Mouse (Mus musculus): ENCODE measurements around the gene Apol10a. TPM values are rescaled to one million over a fixed set of nuclear protein-coding genes. Genes with fewer than 3 reads are reported as not detected.
"Not testable (repeated sequence)": the region's sequence is repeated elsewhere in the genome, so short reads cannot be mapped to it uniquely, and the experiment has no call there.

Gene Apol10a
- polyA plus RNA-seq (2017; shearing (Covaris generic)), result not detected

- ATAC-seq, result not testable (repeated sequence)
These were observed at the start of gene Apol10a for GRCm38 (mm10) chr15:77476693-77477092. Gene Apol10a, plus strand, starts transcription at chr15:77477047.

DNA sequence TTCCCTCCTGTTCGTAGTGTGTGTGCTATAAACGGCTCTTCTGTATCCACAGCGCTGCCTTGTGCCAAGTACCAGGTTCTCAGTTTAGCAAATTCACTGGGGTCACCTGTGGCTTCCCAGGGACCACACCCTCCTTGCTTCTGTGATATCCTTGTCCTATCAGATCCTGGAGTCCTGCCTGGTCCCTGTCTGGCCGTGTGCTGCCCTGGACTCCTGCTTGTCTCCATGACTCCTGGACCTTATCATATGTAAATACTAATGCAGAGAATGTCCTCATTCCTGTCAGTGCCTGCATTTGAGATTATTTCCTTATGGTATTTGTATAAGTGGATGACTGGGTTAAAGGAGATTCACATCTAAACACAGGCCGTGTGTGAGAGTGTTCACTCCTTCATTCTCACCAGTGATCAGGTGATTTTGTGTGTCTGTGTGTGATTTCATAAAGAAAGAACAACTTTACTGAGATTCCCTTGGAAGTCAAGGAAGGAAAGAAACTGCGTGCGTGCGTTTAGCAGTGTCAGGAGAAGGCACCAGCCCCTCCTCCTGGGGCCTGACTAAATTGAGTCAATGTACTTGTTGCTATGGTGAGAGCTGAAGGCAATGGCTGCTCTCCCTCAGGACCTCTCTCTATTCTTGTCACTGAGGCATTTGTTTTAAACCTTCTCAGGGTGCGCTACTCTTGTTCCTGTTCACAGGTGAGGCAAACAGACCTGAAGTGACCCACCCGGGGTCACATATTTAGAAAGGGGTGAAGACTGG, 48.0 kb upstream of the Apol10a start:
- not testable (repeated sequence) for ATAC-seq

DNA sequence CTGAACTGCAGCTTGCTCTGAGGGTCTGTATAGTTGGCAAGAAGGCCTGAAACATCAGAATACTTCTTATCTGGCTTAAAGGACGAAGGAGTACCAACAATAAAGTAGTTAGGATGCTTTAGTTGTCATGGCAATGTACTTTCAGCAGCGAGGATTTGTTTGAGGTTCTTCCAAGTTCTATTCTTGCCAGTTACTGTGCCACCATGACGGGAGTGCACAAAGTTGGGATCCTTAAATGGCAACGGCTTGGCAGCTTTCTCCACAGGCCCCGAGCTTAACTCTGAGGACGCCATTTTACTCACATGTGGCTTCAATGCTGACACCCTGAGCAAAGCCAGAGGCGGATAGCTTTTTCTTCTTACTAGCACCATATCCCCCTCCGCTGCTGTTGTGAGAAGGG, 32.1 kb upstream of the Apol10a start:
- ATAC-seq, result not testable (repeated sequence)

GRCm38 (mm10) chr15:77445668-77446067, 31.2 kb upstream of the Apol10a start:
- ATAC-seq, result not testable (repeated sequence)

DNA sequence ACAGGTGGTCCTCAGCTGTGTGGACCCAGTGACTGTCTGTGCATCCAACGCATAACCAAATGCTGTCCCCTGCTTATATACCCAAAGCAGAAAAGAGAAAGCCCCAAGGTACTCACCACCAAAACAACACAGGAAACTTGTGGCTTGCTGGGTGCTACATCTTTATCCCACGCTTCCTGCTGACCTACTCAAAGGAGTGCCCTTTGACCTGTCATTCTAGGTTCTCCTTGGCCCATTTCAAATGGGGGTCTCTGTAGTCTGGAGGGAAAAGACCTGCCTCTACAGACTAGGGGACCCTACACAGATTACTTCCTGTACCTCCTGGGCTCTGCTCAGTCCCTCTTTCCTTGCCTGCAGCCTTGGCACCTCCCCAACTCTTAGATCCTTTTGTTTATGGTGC, 29.5 kb upstream of the Apol10a start, which contains the start of gene Apol7b:
Gene Apol7b (minus strand): TSS at position 101 of the 400 bp plus-strand sequence.
- not testable (repeated sequence) for ATAC-seq

DNA sequence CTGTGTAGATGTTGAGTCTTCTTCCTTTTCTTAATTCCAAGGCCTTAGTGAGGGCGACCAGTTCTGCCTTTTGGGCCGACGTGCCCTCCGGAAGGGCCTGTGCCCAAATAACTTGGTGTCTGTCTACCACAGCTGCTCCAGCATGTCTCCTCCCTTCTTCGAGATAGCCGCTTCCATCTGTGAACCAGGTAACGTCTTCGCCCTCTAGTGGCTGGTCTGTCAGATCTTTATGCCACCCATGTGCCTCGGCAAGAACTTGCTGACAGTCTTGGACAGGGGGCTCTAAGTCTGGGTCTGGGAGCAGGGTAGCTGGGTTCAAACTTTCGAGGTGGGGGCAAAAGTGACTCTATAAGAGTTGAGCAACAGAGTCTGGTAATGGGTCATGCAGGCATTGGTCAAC, 26.9 kb upstream of the Apol10a start:
- ATAC-seq, result not testable (repeated sequence)

GRCm38 (mm10) chr15:77474699-77475390, 2.0 kb upstream of the Apol10a start:
- not testable (repeated sequence) for ATAC-seq

- no peak for ATAC-seq
These were observed 5.4 kb downstream of the Apol10a start for GRCm38 (mm10) chr15:77482140-77482794.

- not testable (repeated sequence) for ATAC-seq
These were observed 16.3 kb downstream of the Apol10a start for GRCm38 (mm10) chr15:77493181-77493580.

DNA sequence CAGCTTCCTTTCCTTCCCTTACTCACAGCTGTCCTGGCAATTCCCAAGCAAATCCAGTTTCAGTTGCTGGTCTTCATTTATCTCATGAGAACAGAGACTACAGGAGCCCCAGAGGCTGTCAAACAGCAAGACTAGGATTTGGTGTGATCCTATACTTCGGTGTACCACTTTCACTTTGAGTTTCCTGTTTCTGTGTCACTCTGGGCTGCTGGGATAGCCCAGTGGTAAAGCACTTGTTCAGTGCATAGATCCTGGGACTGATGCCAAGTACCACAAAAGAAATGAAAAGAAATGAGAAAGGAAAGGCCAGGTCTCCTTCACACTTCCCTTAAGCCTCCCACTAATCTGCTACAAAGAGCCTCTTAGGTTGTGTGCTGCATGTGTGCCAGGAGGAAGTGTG, 17.8 kb downstream of the Apol10a start:
- not testable (repeated sequence) for ATAC-seq

GRCm38 (mm10) chr15:77507966-77508365, 31.1 kb downstream of the Apol10a start, which contains the start of gene Apol11a:
Gene Apol11a, plus strand, starts transcription at chr15:77508271.
- ATAC-seq, result not testable (repeated sequence)

DNA sequence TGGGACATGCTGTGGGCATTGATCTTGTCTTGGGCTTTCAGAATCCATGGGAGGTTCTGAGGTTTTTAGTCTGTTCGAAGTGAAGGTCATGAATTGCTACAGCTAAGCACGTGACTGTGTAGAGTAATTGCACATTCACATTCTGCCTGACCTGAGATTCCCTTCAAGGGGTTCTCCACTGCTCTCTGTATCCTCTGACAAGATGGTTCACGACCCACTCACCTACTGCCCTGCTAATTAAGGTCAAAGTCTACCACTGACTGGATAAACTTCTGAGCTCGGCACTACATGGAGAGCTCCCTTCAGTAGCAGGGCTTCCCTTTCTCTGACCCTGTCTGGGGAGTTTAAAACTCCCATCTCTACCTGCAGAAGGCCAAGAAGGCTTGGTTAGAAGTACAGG, 43.7 kb downstream of the Apol10a start:
- not testable (repeated sequence) for ATAC-seq

DNA sequence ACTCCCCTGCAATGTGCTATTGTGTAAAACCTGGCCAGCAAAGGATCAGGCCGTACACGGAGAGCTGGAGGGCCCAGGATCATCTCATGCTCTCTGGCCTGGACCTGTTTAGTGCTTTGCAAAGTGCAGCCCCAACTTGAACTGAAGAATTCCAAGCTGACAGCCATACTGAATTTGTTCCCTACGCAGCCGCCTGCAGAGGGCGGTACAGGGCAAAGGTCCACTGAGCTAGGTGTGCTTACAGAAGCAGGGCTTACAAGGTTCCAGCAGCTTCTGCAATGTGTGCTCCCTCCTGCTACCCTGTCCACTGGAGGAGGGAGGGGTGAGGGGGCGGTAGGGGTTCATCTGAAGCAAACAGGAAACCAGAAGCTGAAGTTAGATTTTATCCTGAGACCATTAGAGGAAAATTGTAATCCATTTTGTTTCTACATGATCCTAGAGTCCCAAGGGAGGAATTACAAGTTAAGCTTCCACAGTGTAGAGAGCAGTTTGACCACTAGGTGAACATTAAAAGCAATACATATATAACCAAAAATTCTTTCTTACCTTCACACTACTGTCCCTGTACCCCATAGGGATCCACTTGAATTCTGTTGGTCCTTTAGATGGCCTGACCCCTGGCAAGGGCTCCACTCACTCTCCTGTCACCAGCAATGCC, 46.5 kb downstream of the Apol10a start:
- not testable (repeated sequence) for ATAC-seq

DNA sequence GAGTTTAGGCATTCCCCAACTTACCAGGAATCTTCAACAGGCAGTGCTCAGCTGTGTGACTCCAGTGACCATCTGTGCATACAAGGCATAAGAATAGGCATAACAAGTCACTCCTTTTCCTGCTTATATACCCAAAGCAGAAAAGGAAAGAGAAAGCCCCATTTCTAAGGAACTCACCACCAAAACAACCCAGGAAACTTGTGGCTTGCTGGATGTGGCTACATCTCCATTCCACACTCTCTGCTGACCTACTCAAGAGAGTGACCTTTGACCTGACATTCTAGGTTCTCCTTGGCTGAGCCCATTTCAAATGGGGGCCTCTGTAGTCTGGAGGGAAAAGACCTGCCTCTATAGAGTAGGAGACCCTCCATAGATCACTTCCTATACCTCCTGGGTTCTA, 56.4 kb downstream of the Apol10a start, which contains the start of gene Apol7c:
Gene Apol7c (minus strand): TSS at position 101 of the 400 bp plus-strand sequence.
- no peak for ATAC-seq

DNA sequence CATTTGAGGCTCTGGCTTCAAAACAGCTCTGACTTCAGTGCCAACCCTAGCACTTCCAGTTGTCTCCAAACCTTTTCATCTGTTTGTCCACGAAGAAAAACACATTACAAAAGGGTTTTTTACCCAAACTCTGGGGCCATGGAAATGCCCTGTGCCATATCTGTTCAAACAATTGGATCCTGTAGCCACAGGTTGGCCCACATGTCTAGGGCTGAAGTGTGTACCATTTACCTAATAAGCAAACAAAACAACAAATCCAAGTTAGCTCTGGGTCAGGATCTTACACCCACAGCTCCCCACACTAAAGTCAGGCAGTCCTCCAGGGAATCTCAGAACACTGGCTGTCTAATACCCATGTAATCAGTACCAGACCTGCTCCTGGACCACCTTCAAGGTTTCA, 62.4 kb downstream of the Apol10a start:
- not testable (repeated sequence) for ATAC-seq

Other genes starting within 250 kb of the Apol10a start
- not detected for gene Rbfox2, start 170.0 kb upstream of the Apol10a start, polyA plus RNA-seq (2017; shearing (Covaris generic))
- gene Apol7a, start 77.9 kb upstream of the Apol10a start, polyA plus RNA-seq (2017; shearing (Covaris generic)), result not detected
- gene Apol9a, start 65.9 kb upstream of the Apol10a start, polyA plus RNA-seq (2017; shearing (Covaris generic)), result 10 to 100 TPM in 1 of 3 experiments, 1 to 10 TPM in 1, under 1 TPM in 1; 0.49 to 10.2 (median 6.8) TPM
- 1 to 10 TPM in 1 of 3 experiments, under 1 TPM in 1, not detected in 1; 0.60 to 1.2 TPM for gene Apol7b, start 29.6 kb upstream of the Apol10a start, polyA plus RNA-seq (2017; shearing (Covaris generic))
- not detected for gene Apol11a, start 31.2 kb downstream of the Apol10a start, polyA plus RNA-seq (2017; shearing (Covaris generic))
- 1 to 10 TPM in 1 of 3 experiments, not detected in 2; 1.9 TPM for gene Apol7c, start 56.3 kb downstream of the Apol10a start, polyA plus RNA-seq (2017; shearing (Covaris generic))
- gene 1700025B11Rik, start 84.8 kb downstream of the Apol10a start, polyA plus RNA-seq (2017; shearing (Covaris generic)), result not detected
- 1 to 10 TPM; 2.1 to 9.7 (median 8.8) TPM for gene Apol10b, start 119.1 kb downstream of the Apol10a start, polyA plus RNA-seq (2017; shearing (Covaris generic))
- gene Gm36245, start 122.2 kb downstream of the Apol10a start, polyA plus RNA-seq (2017; shearing (Covaris generic)), result not detected
- gene Apol11b, start 166.2 kb downstream of the Apol10a start, polyA plus RNA-seq (2017; shearing (Covaris generic)), result under 1 TPM in 2 of 3 experiments, not detected in 1; 0.29 to 0.71 TPM
- gene Apol7e, start 221.8 kb downstream of the Apol10a start, polyA plus RNA-seq (2017; shearing (Covaris generic)), result 100 to 1,000 TPM in 1 of 3 experiments, 10 to 100 TPM in 2; 64.9 to 108 (median 93.0) TPM

Data from inflammation-experienced regulatory T-cells, adult 6 months (primary cell).